Mouse (Mus musculus): ENCODE results near the gene Unc5a.

DNA sequence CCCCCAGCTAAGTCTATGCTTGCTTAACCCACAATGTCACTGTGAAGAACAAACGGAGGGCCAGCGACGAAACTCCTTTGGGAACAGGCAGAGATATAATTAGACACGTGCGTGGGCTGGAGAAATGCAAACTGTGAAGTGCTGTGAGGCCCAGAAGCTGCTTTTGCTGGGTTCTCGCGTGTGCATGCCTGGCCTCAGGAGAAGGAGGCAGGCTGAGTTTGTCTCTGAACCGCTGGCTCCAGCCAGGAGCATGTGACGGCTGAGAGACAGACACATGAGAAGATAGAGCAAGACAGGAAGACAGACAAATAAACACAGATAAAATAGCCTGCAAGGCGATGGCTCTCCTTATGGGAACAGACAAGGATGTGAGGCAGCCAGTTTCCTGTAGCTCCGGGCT lies 11.3 kb upstream of the Unc5a start:
- TF ChIP-seq GATA1 (IDR thresholded peaks at IDR 0.05; ENCODE audit: low read length), result no peak
- TF ChIP-seq TAL1 (IDR thresholded peaks at IDR 0.05; ENCODE audit: low read length), result no peak

Data from erythroblast, embryonic 14.5 days (primary cell).